Mouse (Mus musculus) urinary bladder, postnatal 10 days (tissue): ENCODE data around the gene Nr2c1.

ENCODE experiments used
- DNase-seq: peaks from one replicate; pipeline ENCODE4 v3.0.0; 2022; ENCODE audit warnings: low spot score

Gene Nr2c1

DNA sequence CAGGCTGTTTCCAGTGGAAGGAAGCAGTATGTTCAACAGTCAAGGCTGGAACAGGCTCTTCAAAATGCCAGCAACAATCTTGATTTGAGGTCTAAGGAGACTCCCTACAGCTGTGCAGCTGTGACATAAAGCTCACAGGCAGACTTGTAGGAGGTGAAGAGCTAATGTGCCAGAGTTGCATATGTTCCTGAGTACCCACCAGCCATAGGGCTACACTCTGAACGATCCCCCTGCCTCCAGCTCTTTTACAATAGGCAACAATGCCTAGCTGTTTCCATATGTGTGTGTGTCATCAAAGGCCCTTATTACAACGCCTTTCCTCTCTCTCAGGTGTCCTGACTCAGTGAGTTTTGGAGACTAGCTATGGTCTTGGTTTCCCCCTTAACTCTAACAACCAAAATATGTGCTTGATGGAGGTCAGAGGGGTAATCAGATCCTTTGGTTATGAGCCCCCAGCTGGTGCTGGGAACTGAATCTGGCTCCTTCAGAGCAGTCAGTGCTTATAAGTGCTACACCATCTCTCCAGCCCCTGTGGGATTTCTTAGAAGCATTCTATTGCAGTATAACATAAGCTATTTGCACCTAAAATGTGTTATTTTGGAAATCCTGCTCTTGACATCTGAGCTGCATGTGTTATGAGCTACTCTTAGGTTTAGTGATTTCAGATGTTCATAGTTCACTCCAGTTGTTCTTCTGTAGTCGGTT lies 7.4 kb upstream of the Nr2c1 start:
- DNase-seq = no peak

DNA sequence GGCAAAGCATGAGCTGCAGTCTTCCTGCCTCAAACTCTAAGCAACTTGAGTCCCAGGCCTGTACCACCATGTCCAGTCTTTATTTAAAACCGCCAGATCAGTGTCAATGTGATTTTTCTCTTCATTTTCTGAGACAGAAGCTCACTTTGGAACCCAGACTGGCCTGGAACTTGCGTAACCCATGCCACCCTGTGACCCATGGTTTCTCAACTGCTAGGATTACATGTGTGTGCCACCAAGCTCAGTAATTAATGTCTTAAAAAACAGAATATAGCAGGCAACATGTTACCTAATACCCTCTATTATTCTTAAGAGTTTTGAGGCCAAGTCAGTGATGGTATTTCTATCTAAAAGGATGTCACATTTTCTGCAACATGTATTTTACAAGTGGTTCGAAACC lies 5.4 kb upstream of the Nr2c1 start:
- no peak for DNase-seq

- no peak for DNase-seq
These were observed 3.2 kb upstream of the Nr2c1 start for GRCm38 (mm10) chr10:94144581-94144980.

DNA sequence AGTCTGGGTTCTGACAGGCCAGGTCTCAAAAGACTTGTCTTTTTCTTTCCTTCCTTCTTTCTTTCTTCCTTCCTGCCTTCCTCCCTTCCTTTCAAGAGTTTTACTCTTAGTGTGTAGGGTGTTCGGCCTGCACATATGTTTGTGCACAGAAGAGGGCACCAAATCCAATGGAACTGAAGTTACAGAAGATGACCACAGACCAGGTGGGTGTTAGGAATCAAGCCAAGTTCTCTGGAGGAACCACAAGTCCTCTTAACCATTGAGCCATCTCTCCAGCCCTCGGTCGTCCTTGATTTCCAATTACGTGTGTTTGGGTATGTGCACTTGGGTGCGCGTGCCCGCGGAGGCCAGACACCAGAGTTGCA lies 450 bp upstream of the Nr2c1 start:
- no peak for DNase-seq

DNA sequence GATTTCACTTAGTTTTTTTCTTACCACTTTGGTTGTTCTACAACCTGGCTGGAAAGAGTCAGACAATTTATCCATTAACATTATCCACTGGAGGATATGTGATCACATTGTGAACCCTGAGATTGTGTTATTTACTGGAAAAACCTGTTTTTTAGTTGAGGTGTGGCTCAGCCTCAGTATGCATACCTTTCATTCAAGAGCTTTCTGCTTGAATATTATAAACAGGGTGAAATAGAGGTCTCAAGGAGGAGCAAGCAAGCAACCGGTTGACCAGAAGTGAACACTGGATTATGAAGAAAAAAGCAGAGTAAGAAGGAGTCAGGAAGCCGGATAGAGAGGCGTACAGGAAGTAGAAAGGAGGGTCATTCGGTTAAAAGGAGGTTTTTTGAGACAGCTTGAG lies 3.7 kb downstream of the Nr2c1 start:
- no peak for DNase-seq

DNA sequence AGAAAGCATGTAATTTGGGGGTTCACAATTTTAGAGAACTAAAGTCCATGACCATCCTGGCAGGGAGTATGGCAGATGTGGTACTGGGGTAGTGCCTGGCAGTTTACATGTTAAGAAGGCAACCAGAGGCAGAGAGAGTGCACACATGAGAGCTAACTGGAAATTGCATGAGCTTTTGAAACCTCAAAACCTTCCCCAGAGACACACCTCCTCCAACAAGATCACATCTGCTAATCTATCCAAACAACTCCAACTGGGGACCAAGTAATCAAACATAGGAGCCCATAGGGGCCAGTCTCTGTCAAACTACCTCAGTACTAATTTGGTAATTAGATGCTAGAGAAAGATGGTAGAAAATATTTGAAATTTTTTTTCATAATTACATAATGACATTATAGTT lies 6.0 kb downstream of the Nr2c1 start:
- no peak for DNase-seq

DNA sequence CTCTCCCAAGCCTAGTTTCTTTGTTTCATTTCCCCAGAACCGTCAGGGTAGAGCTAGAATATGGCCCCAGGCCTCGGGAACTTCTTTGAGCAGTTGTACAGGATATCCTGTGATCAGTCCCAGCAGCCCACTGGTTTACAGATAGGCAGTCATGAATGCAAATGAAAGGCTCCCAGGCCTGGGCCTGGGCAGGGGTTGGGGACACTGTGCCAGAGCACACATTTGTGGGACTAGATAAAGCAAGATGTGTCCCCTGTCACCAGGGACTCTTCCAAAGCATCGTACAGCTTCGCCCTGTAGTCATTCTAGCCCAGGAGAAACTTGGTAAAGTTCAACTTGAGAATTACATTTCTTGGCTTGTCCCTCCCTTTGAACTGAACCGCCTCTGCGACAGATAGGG lies 11.1 kb downstream of the Nr2c1 start:
- DNase-seq = no peak

- DNase-seq = no peak
These were observed 11.6 kb downstream of the Nr2c1 start for GRCm38 (mm10) chr10:94159406-94159805.

DNA sequence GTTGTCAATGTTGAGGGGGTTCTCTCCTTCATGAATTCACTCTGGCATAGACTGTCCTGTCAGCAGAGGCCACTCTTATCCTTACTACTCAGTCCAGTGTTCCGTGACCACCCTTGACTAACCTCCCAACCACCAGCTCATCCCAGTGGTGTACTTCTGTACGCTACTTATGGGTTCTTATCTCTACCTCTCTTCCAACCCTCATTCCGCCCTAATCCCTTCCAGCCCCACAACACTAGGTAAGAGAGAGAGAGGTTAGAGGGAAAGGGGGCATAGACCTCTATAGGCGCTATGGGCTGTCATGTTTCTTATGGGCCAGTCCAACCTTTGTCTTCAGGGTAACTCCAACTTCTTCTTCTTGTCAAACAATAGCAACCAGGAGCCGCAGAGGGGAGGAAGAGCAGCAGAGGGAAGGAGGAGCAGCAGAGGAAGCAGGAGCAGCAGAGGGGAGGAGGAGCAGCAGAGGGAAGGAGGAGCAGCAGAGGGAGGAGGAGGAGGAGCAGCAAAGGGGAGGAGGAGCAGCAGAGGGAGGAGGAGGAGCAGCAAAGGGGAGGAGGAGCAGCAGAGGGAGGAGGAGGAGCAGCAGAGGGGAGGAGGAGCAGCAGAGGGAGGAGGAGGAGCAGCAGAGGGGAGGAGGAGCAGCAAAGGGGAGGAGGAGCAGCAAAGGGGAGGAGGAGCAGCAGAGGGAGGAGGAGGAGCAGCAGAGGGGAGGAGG lies 13.4 kb downstream of the Nr2c1 start:
- DNase-seq = no peak

GRCm38 (mm10) chr10:94162031-94162430 lies 14.2 kb downstream of the Nr2c1 start:
- DNase-seq = no peak

GRCm38 (mm10) chr10:94164104-94164845 lies 16.5 kb downstream of the Nr2c1 start:
- DNase-seq = no peak

GRCm38 (mm10) chr10:94165426-94165825 lies 17.6 kb downstream of the Nr2c1 start:
- DNase-seq = no peak

GRCm38 (mm10) chr10:94167051-94167750 lies 19.4 kb downstream of the Nr2c1 start:
- DNase-seq = no peak

DNA sequence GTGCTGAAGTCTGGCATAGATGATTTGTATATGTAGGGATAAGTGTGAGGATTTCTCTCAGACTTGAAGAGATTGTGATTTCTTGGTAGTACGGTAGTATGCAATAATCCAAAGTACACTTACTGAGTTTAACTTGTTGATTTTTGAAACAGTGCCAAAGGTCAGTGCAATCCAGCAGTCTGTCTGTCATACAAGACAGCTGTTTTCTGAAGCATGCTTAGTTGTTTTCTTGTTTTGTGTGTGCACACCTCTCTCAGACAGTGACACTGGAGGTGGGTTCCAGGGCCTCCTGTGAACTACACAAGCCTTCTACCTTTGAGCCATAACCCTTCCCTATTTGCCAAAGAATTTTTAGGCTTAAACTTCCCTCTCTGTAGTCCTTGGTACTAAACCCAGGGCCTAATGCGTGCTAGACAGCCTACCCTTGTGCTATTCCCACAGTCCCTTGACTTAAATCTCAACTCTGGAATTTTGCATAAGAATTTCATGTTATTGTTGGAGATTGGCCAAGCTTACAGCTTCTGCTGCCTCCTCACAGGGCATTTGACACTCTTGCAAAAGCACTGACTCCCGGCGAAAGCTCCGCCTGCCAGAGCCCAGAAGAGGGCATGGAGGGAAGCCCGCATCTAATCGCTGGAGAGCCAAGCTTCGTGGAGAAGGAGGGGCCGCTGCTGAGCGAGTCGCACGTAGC lies 23.8 kb downstream of the Nr2c1 start:
- DNase-seq = no peak

- DNase-seq = no peak
These were observed 24.3 kb downstream of the Nr2c1 start for GRCm38 (mm10) chr10:94172137-94172536.

GRCm38 (mm10) chr10:94172706-94173105 lies 24.9 kb downstream of the Nr2c1 start:
- DNase-seq = no peak

DNA sequence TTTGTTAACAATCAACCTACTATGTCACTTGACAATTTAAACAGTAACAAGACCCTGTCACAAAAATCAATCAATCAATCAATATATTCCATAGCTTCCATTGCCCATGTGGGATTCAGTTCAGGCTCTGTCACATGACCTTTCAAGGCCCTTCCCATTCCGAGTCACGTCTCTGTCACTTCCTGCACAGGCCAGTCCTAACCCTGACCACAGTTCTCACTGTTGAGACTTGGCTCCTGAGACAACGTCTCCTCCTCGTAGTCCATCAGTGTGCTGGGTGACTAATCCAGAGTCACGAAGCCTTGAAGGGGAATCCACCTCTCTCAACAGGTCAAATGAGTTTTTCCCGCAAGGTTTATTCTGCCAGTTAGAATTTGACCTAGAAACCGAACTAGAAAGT lies 26.8 kb downstream of the Nr2c1 start:
- DNase-seq = no peak

DNA sequence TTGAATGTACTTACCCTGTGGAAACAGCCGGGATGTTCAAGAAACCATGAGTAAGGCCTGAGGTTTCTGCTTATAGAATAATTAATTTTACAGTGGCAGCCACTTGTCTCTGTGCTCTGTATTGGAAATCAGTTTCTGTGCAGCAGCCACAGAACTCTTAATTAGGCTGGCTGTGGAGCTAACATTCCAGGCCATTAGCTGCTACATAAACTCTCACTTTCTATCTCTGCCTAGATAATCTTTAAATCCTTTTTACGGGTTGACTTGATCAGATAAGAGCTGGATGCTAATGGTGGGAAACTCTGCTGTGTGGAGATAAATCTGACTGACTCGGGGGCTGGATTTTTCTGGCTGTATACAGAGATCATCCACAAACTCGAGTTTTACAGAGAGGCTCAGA lies 35.4 kb downstream of the Nr2c1 start:
- no peak for DNase-seq

GRCm38 (mm10) chr10:94198482-94199405 lies 50.9 kb downstream of the Nr2c1 start, which contains the start of gene Ndufa12:
TSS of gene Ndufa12 (plus strand) at chr10:94198720.
- peak; percentile 66 for DNase-seq

GRCm38 (mm10) chr10:94204973-94205372 lies 57.1 kb downstream of the Nr2c1 start:
- DNase-seq = no peak
